Mouse (Mus musculus) midbrain, postnatal 0 days (tissue): Measurements from ENCODE around the gene Methig1. TPM values are rescaled to one million over a fixed set of nuclear protein-coding genes. Genes with fewer than 3 reads are reported as not detected.
"Not testable (repeated sequence)": the region's sequence is repeated elsewhere in the genome, so short reads cannot be mapped to it uniquely, and the experiment has no call there.

Experiments
- ATAC-seq: fragments of 200-750 bp; cut with Nextera tagmentation; 2 replicates; pipeline ENCODE4 v1.8.0; 2017; ENCODE audit warnings: moderate number of reproducible peaks, mild to moderate bottlenecking, moderate TSS enrichment, moderate library complexity; ENCODE audit not compliant: low FRiP score
- DNase-seq: peaks from one replicate; pipeline ENCODE4 v3.0.0-alpha.2; 2015; ENCODE audit warnings: low spot score
- H3K27ac ChIP-seq: fragments of 300-500 bp; sonication (generic); 2 replicates; pipeline ENCODE4 v1.5.1; 2014; ENCODE audit warnings: low read depth, mild to moderate bottlenecking, low read length, mixed read lengths
- H3K27me3 ChIP-seq: fragments of 300-500 bp; sonication (generic); 2 replicates; pipeline ENCODE4 v1.6.1; 2014; ENCODE audit warnings: low read length, control low read depth, mixed read lengths; ENCODE audit not compliant: insufficient read depth
- H3K36me3 ChIP-seq: fragments of 300-500 bp; sonication (generic); 2 replicates; pipeline ENCODE4 v1.6.1; 2014; ENCODE audit warnings: low read length, control low read depth, mixed read lengths; ENCODE audit not compliant: insufficient read depth
- H3K4me1 ChIP-seq: fragments of 300-500 bp; sonication (generic); 2 replicates; pipeline ENCODE4 v1.6.1; 2014; ENCODE audit warnings: mild to moderate bottlenecking, control low read depth, antibody characterized with exemption, low read length, mixed read lengths; ENCODE audit not compliant: insufficient read depth
- H3K4me2 ChIP-seq: fragments of 300-500 bp; sonication (generic); 2 replicates; pipeline ENCODE4 v1.6.1; 2014; ENCODE audit warnings: low read depth, mild to moderate bottlenecking, low read length, mixed read lengths; ENCODE audit not compliant: poor library complexity, severe bottlenecking
- H3K4me3 ChIP-seq: fragments of 300-500 bp; sonication (generic); 2 replicates; pipeline ENCODE4 v1.5.1; 2014; ENCODE audit warnings: low read depth, mild to moderate bottlenecking, low read length, moderate library complexity
- H3K9ac ChIP-seq: fragments of 300-500 bp; sonication (generic); replicated peaks from 2 replicates; pipeline ENCODE4 v1.6.1; 2014; ENCODE audit warnings: mild to moderate bottlenecking, low read length, moderate library complexity, mixed read lengths; ENCODE audit not compliant: poor library complexity, severe bottlenecking
- H3K9me3 ChIP-seq: fragments of 300-500 bp; sonication (generic); 2 replicates; pipeline ENCODE4 v1.6.1; 2016; ENCODE audit warnings: low read length, control low read depth
- CTCF ChIP-seq: IDR thresholded peaks from 2 replicates; pipeline ENCODE4 v1.5.1; 2016; ENCODE audit warnings: antibody characterized with exemption, mild to moderate bottlenecking
- WGBS: fragments of 180-500 bp; shearing (Covaris S2); extraction: QIAGEN DNeasy Blood & Tissue Kit; methylation state at CpG from one replicate; pipeline ENCODE4 v1.1.7; 2014; 5-methylcytosine and 5-hydroxymethylcytosine counted together
- polyA plus RNA-seq: library from polyadenylated mRNA; unstranded; fragments of >200 nt; fragmentation: Nextera tagmentation; extraction: Ambion mirVana; gene quantifications from 2 replicates; pipeline ENCODE4 v1.2.1, GENCODE M21; 2015
- total RNA-seq: library from RNA; depleted of rRNA; stranded (reverse); fragments of >200 nt; gene quantifications from 2 replicates; pipeline ENCODE4 v1.2.3, GENCODE M21; 2014

Gene Methig1
- total and polyA plus RNA-seq, 2 experiments from 2014 or later: not detected

DNA sequence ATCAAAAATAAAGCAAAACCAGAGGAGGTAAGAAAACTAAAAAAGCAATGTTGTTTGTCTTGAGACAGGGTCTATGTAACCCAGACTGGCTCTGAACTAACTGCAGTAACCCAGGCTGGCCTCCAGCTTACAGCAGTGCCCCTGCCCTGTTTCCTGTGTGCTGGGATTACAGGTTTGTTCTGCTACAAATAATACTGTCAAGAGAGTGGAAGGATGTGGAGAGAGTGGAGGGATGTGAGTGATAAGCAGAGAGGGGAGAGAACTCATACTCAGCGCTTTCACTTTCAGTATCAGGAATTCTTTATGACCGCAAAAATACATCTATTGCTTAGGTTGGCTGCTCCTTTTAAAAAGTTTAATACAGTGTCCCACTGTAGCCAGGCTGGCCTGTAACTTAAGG lies 40.6 kb upstream of the Methig1 start:
- Histone ChIP-seq H3K27me3 (no peaks in the 10 kb centered on the region), H3K27ac (no peak overlapping the region), H3K36me3 (no peaks in the 10 kb centered on the region), H3K9me3 (no peaks in the 10 kb centered on the region), H3K4me3 (no peak overlapping the region), H3K4me1 (no peaks in the 10 kb centered on the region), H3K4me2 (no peak overlapping the region), H3K9ac (no peak overlapping the region)
- WGBS: 89% methylated on average over 2 of the region's 2 CpGs
- TF ChIP-seq CTCF: no peak
- ATAC-seq (no peak), DNase-seq (no peak)

GRCm38 (mm10) chr15:100314448-100315145 lies 38.4 kb upstream of the Methig1 start:
- H3K4me2 ChIP-seq: no peak overlapping the region
- no peak overlapping the region for H3K4me3 ChIP-seq
- no peaks in the 10 kb centered on the region for H3K4me1 ChIP-seq
- ATAC-seq (no peak), DNase-seq (no peak)
- WGBS: 88% methylated on average over 5 of the region's 5 CpGs
- H3K36me3 ChIP-seq: no peaks in the 10 kb centered on the region
- no peak for TF ChIP-seq CTCF
- no peak overlapping the region for H3K9ac ChIP-seq
- no peaks in the 10 kb centered on the region for H3K9me3 ChIP-seq
- no peaks in the 10 kb centered on the region for H3K27me3 ChIP-seq
- H3K27ac ChIP-seq: no peak overlapping the region

DNA sequence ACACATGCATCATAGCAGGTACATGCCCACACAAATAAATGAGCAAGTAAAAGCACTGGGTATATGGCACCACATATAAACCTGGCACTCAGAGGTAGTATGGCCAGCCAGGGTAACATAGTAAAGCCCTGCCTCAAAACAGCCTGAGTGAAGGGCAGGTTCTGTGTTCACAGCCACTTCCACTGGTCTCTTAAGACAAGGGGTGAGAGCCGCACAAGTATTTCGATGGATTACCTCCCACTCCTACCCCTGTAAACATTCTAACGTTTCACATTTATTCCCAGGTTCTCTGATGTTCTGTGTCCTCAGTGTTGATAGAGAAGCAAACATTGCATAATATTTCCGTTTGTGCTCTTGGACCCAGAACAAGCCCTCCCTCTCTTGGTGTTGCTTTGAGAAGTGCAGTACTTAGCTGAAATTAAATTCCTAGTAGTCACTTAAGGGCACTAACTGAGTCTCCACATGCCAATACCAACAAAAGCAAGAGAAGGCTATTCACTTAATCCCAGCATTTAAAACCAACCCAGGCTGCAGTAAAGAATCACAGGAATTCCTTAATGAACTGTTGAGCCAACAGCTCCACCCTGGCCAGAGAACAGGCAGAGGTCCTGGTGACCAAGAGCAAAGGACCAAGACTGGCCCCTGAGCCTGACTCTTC lies 34.8 kb upstream of the Methig1 start:
- not testable (repeated sequence) for DNase-seq, H3K4me2 ChIP-seq, H3K4me1 ChIP-seq, H3K9ac ChIP-seq, H3K27ac ChIP-seq, H3K27me3 ChIP-seq, ATAC-seq, H3K4me3 ChIP-seq, H3K36me3 ChIP-seq, H3K9me3 ChIP-seq
- 72% methylated on average over 4 of the region's 4 CpGs for WGBS

GRCm38 (mm10) chr15:100319884-100320283 lies 33.1 kb upstream of the Methig1 start:
- Histone ChIP-seq H3K9ac (no peak overlapping the region), H3K9me3 (no peaks in the 10 kb centered on the region), H3K27ac (no peak overlapping the region), H3K4me3 (no peak overlapping the region), H3K36me3 (no peaks in the 10 kb centered on the region), H3K27me3 (no peaks in the 10 kb centered on the region), H3K4me1 (no peaks in the 10 kb centered on the region), H3K4me2 (no peak overlapping the region)
- no peak for ATAC-seq
- DNase-seq: no peak
- 95% methylated on average over 1 of the region's 1 CpGs for WGBS
- no peak for TF ChIP-seq CTCF

DNA sequence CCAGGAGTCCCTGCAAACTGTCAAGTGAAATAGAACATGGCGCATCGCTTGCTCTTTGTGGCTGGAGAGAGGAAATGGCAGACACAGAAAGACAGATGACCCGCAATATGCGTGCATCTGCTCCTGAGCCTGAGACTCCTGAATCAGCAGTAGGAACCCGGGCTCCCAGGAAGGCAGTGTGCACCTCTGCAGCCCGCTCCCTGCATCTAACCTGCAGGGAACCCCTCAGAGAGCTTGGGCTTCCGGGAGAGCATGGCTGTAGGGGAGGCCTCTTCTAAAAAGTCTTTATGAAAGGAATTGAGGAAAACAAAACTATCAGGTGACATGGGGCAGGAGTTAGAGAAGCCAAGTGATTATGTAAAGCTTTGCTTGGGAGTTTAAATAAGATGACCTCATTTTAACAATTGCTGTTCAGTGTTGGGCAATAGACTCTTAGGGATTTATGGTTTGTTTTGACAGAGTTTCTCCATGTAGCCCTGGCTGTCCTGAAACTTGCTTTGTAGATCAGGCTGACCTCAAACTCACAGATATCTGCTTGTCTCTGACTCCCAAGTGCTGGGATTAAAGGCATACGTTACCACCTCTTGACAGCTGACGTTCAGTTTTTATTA lies 32.5 kb upstream of the Methig1 start:
- peak; percentile 5 for DNase-seq
- H3K27ac ChIP-seq: no peak overlapping the region
- no peaks in the 10 kb centered on the region for H3K27me3 ChIP-seq
- no peak overlapping the region for H3K4me3 ChIP-seq
- H3K9ac ChIP-seq: no peak overlapping the region
- H3K4me2 ChIP-seq: no peak overlapping the region
- H3K4me1 ChIP-seq: no peaks in the 10 kb centered on the region
- WGBS: 78% methylated on average over 9 of the region's 9 CpGs
- no peak for ATAC-seq
- TF ChIP-seq CTCF: no peak
- H3K36me3 ChIP-seq: no peaks in the 10 kb centered on the region
- no peaks in the 10 kb centered on the region for H3K9me3 ChIP-seq

DNA sequence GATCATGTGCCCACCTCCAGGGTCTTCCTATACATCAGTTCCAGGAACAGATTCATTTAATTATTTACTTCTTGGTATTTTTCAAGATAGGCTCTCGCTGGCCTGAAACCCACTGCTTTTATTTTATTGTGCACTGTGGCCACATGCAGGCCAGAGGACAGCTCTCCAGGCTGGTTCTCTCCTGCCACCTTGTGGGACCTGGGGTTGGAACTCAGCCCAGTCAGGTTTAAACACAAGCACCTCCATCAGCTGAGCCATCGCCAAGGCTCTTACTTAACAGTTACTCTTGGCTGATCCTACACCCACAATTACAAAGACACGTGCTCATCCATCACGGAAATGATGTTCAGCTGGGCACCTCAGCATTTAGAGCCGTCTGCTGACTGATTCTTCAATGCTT lies 31.8 kb upstream of the Methig1 start:
- no peaks in the 10 kb centered on the region for H3K27me3 ChIP-seq
- no peak overlapping the region for H3K4me3 ChIP-seq
- H3K9me3 ChIP-seq: no peaks in the 10 kb centered on the region
- DNase-seq: peak; percentile 32
- ATAC-seq: no peak
- 60% methylated on average over 5 of the region's 5 CpGs for WGBS
- no peaks in the 10 kb centered on the region for H3K4me1 ChIP-seq
- no peak overlapping the region for H3K9ac ChIP-seq
- H3K27ac ChIP-seq: no peak overlapping the region
- H3K36me3 ChIP-seq: no peaks in the 10 kb centered on the region
- TF ChIP-seq CTCF: peak; percentile 52
- H3K4me2 ChIP-seq: no peak overlapping the region
